Mouse (Mus musculus) limb, embryonic 14.5 days (tissue): Measurements from ENCODE around the gene Procr. TPM values are rescaled to one million over a fixed set of nuclear protein-coding genes. Genes with fewer than 3 reads are reported as not detected.

Source experiments
- ATAC-seq: fragments of 200-750 bp; cut with Nextera tagmentation; 2 replicates; pipeline ENCODE4 v1.8.0; 2017; ENCODE audit warnings: low read depth, moderate number of reproducible peaks, moderate TSS enrichment; ENCODE audit not compliant: low FRiP score
- DNase-seq: peaks from one replicate; pipeline ENCODE4 v3.0.0-alpha.2; 2015; ENCODE audit warnings: low spot score
- H3K27ac ChIP-seq: fragments of 300-500 bp; sonication (generic); replicated peaks from 2 replicates; pipeline ENCODE4 v1.5.1; 2014; ENCODE audit warnings: low read depth, mild to moderate bottlenecking, low read length, moderate library complexity, mixed read lengths
- H3K27me3 ChIP-seq: fragments of 300-500 bp; sonication (generic); 2 replicates; pipeline ENCODE4 v1.6.1; 2014; ENCODE audit warnings: low read length, mixed read lengths; ENCODE audit not compliant: control insufficient read depth, insufficient read depth
- H3K36me3 ChIP-seq: fragments of 300-500 bp; sonication (generic); 2 replicates; pipeline ENCODE4 v1.6.1; 2014; ENCODE audit warnings: mild to moderate bottlenecking, low read length, moderate library complexity, mixed read lengths; ENCODE audit not compliant: control insufficient read depth, insufficient read depth
- H3K4me1 ChIP-seq: fragments of 300-500 bp; sonication (generic); 2 replicates; pipeline ENCODE4 v1.6.1; 2014; ENCODE audit warnings: antibody characterized with exemption, low read length, mixed read lengths; ENCODE audit not compliant: control insufficient read depth, insufficient read depth
- H3K4me2 ChIP-seq: fragments of 300-500 bp; sonication (generic); replicated peaks from 2 replicates; pipeline ENCODE4 v1.6.1; 2014; ENCODE audit warnings: low read depth, mild to moderate bottlenecking, low read length, moderate library complexity; ENCODE audit not compliant: severe bottlenecking
- H3K4me3 ChIP-seq: fragments of 300-500 bp; sonication (generic); replicated peaks from 2 replicates; pipeline ENCODE4 v1.5.1; 2014; ENCODE audit warnings: low read length
- H3K9ac ChIP-seq: fragments of 300-500 bp; sonication (generic); 2 replicates; pipeline ENCODE4 v1.6.1; 2014; ENCODE audit warnings: mild to moderate bottlenecking, low read depth, low read length, moderate library complexity; ENCODE audit not compliant: severe bottlenecking
- H3K9me3 ChIP-seq: fragments of 300-500 bp; sonication (generic); 2 replicates; pipeline ENCODE4 v1.6.1; 2016; ENCODE audit warnings: low read length; ENCODE audit not compliant: control insufficient read depth
- POLR2A ChIP-seq: fragments of 200-500 bp; IDR thresholded peaks from 2 replicates; pipeline ENCODE4 v1.8.0; 2012; ENCODE audit warnings: inconsistent platforms, mild to moderate bottlenecking, moderate library complexity, borderline replicate concordance; ENCODE audit not compliant: insufficient read depth, insufficient read length; ENCODE audit errors: extremely low read depth
- WGBS: fragments of 180-500 bp; shearing (Covaris S2); extraction: QIAGEN DNeasy Blood & Tissue Kit; methylation state at CpG from one replicate; pipeline ENCODE4 v1.1.7; 2014; 5-methylcytosine and 5-hydroxymethylcytosine counted together
- polyA plus RNA-seq, 2 experiments: library from polyadenylated mRNA; depleted of rRNA in 1 of 2; stranded (reverse) in 1 of 2; unstranded in 1 of 2; fragments of >200 nt; fragmentation: Nextera tagmentation in 1 of 2; extraction: Ambion mirVana in 1 of 2; gene quantifications; 2 replicates each; pipeline versions ENCODE4 v1.2.1 to v1.2.3; 2012 to 2014

Procr gene
- polyA plus RNA-seq, 2 experiments, result 4.3 to 8.2 TPM

DNA sequence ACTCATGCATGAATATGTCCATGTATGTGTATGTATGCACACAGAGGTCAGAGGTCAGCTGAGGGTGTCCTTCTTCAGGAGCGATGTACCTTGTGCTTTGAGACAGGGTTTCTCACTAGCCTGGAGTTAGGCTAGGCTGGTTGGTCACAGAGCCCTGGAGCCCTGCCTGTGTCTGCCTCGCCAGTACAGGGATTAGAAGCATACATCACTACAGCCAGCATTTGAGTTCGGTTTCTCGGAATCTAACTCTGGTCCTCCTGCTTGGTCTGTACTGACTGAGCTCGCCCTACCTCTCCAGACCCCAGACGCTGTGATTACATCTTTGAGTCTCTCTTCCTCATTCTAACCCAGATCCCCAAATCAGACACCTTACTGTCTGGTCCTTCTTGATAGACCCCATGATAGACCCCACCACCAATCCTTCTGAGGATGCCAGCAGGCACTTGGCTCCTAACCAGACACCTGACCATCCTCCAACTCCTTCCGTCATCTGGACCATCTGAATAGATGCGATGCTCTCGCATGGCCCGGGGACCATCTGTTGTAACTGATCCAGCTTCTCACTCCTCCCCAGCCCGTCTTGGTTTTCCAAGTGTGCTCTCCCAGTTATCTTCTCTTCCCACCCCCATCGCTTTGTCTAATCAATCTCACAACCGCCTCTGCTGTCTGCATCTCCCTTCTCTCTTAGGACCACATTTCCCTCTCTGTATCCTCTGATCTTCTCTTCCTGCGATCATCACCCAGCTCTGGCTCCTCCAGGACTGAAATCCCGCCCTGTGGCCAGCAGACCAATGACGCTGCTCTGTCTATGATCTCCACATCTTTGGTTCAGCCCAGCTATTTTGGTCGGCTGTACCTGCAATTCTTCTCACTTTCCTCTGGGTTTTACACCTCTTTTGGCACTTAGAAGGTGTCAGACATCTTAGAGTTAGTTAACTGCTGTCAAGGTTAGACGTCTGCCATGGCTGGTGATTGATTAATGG lies 37.3 kb downstream of the Procr start:
- no peak for DNase-seq
- 62% methylated on average over 18 of the region's 18 CpGs for WGBS
- H3K27me3 ChIP-seq, result no peaks in the 10 kb centered on the region
- no peaks in the 10 kb centered on the region for H3K36me3 ChIP-seq
- no peak overlapping the region for H3K9ac ChIP-seq
- ATAC-seq, result no peak
- H3K4me1 ChIP-seq, result no peaks in the 10 kb centered on the region
- H3K9me3 ChIP-seq, result no peaks in the 10 kb centered on the region
- H3K4me3 ChIP-seq, result no peak overlapping the region
- H3K4me2 ChIP-seq, result no peak overlapping the region
- H3K27ac ChIP-seq, result no peak overlapping the region
- no peak for TF ChIP-seq POLR2A

DNA sequence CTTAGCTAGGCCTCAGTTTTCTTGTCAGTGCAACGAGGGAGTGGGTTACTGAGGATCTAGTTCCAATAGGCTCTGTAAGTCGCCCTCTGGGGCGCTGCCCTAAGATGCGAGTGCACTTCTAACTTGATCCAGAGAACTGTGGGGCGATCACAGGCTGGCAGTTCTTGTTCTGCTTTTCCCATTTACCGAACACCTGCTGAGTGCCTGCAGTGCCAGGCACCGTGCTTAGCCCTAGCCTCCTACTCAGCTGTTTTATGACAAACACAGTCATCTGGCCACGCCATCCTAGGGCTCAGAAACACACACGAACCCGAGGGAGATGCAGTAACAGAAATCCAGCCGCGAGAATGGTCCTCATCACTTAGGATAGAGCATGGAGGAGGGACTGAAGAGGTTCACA lies 42.0 kb downstream of the Procr start:
- Histone ChIP-seq H3K4me2 (peak overlapping the region; percentile 10; the same call in 1 of the 2 replicates), H3K4me3 (no peak overlapping the region)
- 25% methylated on average over 12 of the region's 12 CpGs for WGBS

GRCm38 (mm10) chr2:155794674-155795445 lies 43.9 kb downstream of the Procr start:
- H3K27me3 ChIP-seq, result no peaks in the 10 kb centered on the region
- TF ChIP-seq POLR2A, result no peak
- WGBS, result 80% methylated on average over 12 of the region's 12 CpGs
- DNase-seq (no peak), ATAC-seq (no peak)
- no peak overlapping the region for H3K4me2 ChIP-seq
- H3K27ac ChIP-seq, result no peak overlapping the region
- no peaks in the 10 kb centered on the region for H3K9me3 ChIP-seq
- no peaks in the 10 kb centered on the region for H3K36me3 ChIP-seq
- H3K4me3 ChIP-seq, result no peak overlapping the region
- no peaks in the 10 kb centered on the region for H3K4me1 ChIP-seq
- H3K9ac ChIP-seq, result no peak overlapping the region

More for the DNA sequence above, 42.0 kb downstream of the Procr start:
- Histone ChIP-seq H3K4me1 (no peaks in the 10 kb centered on the region), H3K27me3 (no peaks in the 10 kb centered on the region), H3K9ac (peak overlapping the region; percentile 21; the same call in 1 of the 2 replicates), H3K36me3 (no peaks in the 10 kb centered on the region), H3K9me3 (no peaks in the 10 kb centered on the region), H3K27ac (no peak overlapping the region)
- no peak for DNase-seq
- no peak for ATAC-seq
- TF ChIP-seq POLR2A, result no peak

- DNase-seq, result no peak
- no peak overlapping the region for H3K9ac ChIP-seq
- no peaks in the 10 kb centered on the region for H3K27me3 ChIP-seq
- no peak overlapping the region for H3K27ac ChIP-seq
- WGBS, result 63% methylated on average over 3 of the region's 3 CpGs
- no peak overlapping the region for H3K4me3 ChIP-seq
- no peak for TF ChIP-seq POLR2A
- H3K9me3 ChIP-seq, result no peaks in the 10 kb centered on the region
- no peaks in the 10 kb centered on the region for H3K36me3 ChIP-seq
- no peak for ATAC-seq
- H3K4me1 ChIP-seq, result no peaks in the 10 kb centered on the region
- no peak overlapping the region for H3K4me2 ChIP-seq
These were observed 47.7 kb downstream of the Procr start for GRCm38 (mm10) chr2:155798613-155799012.

- ATAC-seq, result no peak
- Histone ChIP-seq H3K36me3 (no peaks in the 10 kb centered on the region), H3K9me3 (no peaks in the 10 kb centered on the region), H3K4me2 (no peak overlapping the region), H3K4me3 (no peak overlapping the region), H3K4me1 (no peaks in the 10 kb centered on the region), H3K27ac (no peak overlapping the region), H3K9ac (no peak overlapping the region), H3K27me3 (no peaks in the 10 kb centered on the region)
- 58% methylated on average over 3 of the region's 3 CpGs for WGBS
- TF ChIP-seq POLR2A, result no peak
- DNase-seq, result no peak
These were observed 51.8 kb downstream of the Procr start for GRCm38 (mm10) chr2:155802761-155803160.
